23 mouse cellular contexts compared by ENCODE assay signal in the genomic region with DNA sequence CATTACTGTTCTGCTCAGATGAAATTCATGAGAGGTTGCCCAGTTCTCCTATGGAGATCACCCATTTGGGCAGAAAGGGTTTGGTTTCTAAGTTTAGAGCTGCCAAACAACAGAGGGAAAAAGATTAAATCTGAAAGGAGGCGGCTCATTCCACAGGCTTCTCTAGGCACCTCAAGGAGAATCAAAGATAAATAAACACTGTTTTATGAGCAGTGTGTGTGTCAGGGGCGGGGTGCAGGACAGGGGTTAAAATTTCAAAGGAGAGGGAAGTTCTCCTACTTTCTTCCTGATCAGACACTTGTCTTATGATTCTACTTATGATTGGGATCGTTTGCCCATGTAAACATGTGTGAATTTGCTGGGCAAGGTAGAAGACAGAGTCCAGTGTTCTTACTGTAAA.
A peak's percentile ranks its signal among the peaks of the same experiment; 100 is the strongest.
DNase-seq lines count a peak whose midpoint lies in the region; ATAC-seq and TF ChIP-seq lines count a peak whose summit lies in the region.
"Had no signal": no experiment of that assay in that cellular context is flagged by ENCODE, and none has a peak within 500 bp of the region (broad histone marks: within the 10 kb centered on the region; RNA-seq: fewer than 3 reads in every experiment).

No protein-coding gene starts in this region.

- no peak overlapping the region for H3K9ac ChIP-seq in limb, embryonic 13.5 days
- H3K9ac ChIP-seq in embryonic facial prominence, embryonic 15.5 days, result no peak overlapping the region
- no peak overlapping the region for H3K9ac ChIP-seq in intestine, postnatal 0 days (ENCODE audit: low read depth, low read length)
- no peak overlapping the region for H3K9ac ChIP-seq in stomach, embryonic 16.5 days (ENCODE audit: low read length)
- H3K9ac ChIP-seq in forebrain, postnatal 0 days, result no peak overlapping the region
- H3K9ac ChIP-seq: heart, embryonic 13.5 days; hindbrain, embryonic 15.5 days; liver, embryonic 14.5 days had no signal

- DNase-seq in limb, embryonic 10.5 days (ENCODE audit: low spot score), result no peak
- DNase-seq in forebrain, postnatal 0 days, result no peak
- DNase-seq in urinary bladder, postnatal 14 days (ENCODE audit: low spot score), result no peak
- DNase-seq: adrenal gland, postnatal 36 days; cerebellum, adult 18-20 months; cerebellum, postnatal 10 days; heart, postnatal 10 days; kidney, adult 9 months; kidney, postnatal 36 days; lung, postnatal 10 days; midbrain, embryonic 14.5 days; right cerebral cortex, postnatal 14 days had no signal

- no peak for ATAC-seq in limb, embryonic 13.5 days (ENCODE audit: low FRiP score, low read depth)
- no peak for ATAC-seq in embryonic facial prominence, embryonic 15.5 days (ENCODE audit: insufficient number of reproducible peaks, low FRiP score, low TSS enrichment, low read depth)
- peak; percentile 51; the same call in 1 of the 2 replicates for ATAC-seq in intestine, postnatal 0 days
- ATAC-seq in stomach, embryonic 16.5 days (ENCODE audit: insufficient read depth, low FRiP score), result no peak
- ATAC-seq in forebrain, postnatal 0 days, result no peak
- ATAC-seq: forebrain, embryonic 16.5 days; inflammation-experienced regulatory T-cells, adult 6 months had no signal

- no peak overlapping the region for H3K4me3 ChIP-seq in limb, embryonic 13.5 days
- no peak overlapping the region for H3K4me3 ChIP-seq in limb, embryonic 10.5 days
- no peak overlapping the region for H3K4me3 ChIP-seq in embryonic facial prominence, embryonic 15.5 days (replicated peaks)
- no peak overlapping the region for H3K4me3 ChIP-seq in intestine, postnatal 0 days (ENCODE audit: low read depth, low read length)
- no peak overlapping the region for H3K4me3 ChIP-seq in stomach, embryonic 16.5 days (replicated peaks; ENCODE audit: low read length)
- no peak overlapping the region for H3K4me3 ChIP-seq in forebrain, postnatal 0 days (ENCODE audit: low read depth, low read length)
- H3K4me3 ChIP-seq: heart, embryonic 13.5 days; hindbrain, embryonic 15.5 days; layer of hippocampus, adult 2 months; left cerebral cortex, adult 2 months had no signal

- H3K4me1 ChIP-seq in limb, embryonic 13.5 days, result peaks cover 13% of the 10 kb centered on the region
- peaks cover 8% of the 10 kb centered on the region; the same call in 1 of the 2 replicates for H3K4me1 ChIP-seq in limb, embryonic 10.5 days
- H3K4me1 ChIP-seq in embryonic facial prominence, embryonic 15.5 days, result no peaks in the 10 kb centered on the region
- H3K4me1 ChIP-seq in intestine, postnatal 0 days (replicated peaks; ENCODE audit: control insufficient read depth, insufficient read depth, low read length), result peaks cover 5% of the 10 kb centered on the region; the same call in 1 of the 2 replicates
- H3K4me1 ChIP-seq in stomach, embryonic 16.5 days (ENCODE audit: control insufficient read depth, insufficient read depth, low read length), result peaks cover 25% of the 10 kb centered on the region
- no peaks in the 10 kb centered on the region for H3K4me1 ChIP-seq in forebrain, postnatal 0 days (ENCODE audit: insufficient read depth)
- H3K4me1 ChIP-seq: heart, embryonic 13.5 days; hindbrain, embryonic 15.5 days had no signal

- H3K27ac ChIP-seq in limb, embryonic 13.5 days, result 0 out of 2 replicates have a peak overlapping the region, but pooled peaks have one; percentile 2
- H3K27ac ChIP-seq in limb, embryonic 10.5 days, result no peak overlapping the region
- H3K27ac ChIP-seq in embryonic facial prominence, embryonic 15.5 days (replicated peaks), result peak overlapping the region; percentile 22; the same call in 1 of the 2 replicates
- no peak overlapping the region for H3K27ac ChIP-seq in intestine, postnatal 0 days (ENCODE audit: low read depth, low read length)
- H3K27ac ChIP-seq in stomach, embryonic 16.5 days (ENCODE audit: low read length), result peak overlapping the region; percentile 55
- no peak overlapping the region for H3K27ac ChIP-seq in forebrain, postnatal 0 days (ENCODE audit: low read depth, low read length)
- H3K27ac ChIP-seq: heart, embryonic 13.5 days; hindbrain, embryonic 15.5 days; layer of hippocampus, adult 2 months; left cerebral cortex, adult 2 months; liver, embryonic 14.5 days had no signal

- no peaks in the 10 kb centered on the region for H3K27me3 ChIP-seq in limb, embryonic 13.5 days
- H3K27me3 ChIP-seq in limb, embryonic 10.5 days (ENCODE audit: low read depth, poor library complexity, severe bottlenecking), result no peaks in the 10 kb centered on the region
- no peaks in the 10 kb centered on the region for H3K27me3 ChIP-seq in embryonic facial prominence, embryonic 15.5 days
- no peaks in the 10 kb centered on the region for H3K27me3 ChIP-seq in intestine, postnatal 0 days (replicated peaks; ENCODE audit: control insufficient read depth, insufficient read depth, low read length)
- no peaks in the 10 kb centered on the region for H3K27me3 ChIP-seq in stomach, embryonic 16.5 days (ENCODE audit: control insufficient read depth, insufficient read depth, low read length)
- no peaks in the 10 kb centered on the region for H3K27me3 ChIP-seq in forebrain, postnatal 0 days (ENCODE audit: insufficient read depth, low read length)
- H3K27me3 ChIP-seq: heart, embryonic 13.5 days; hindbrain, embryonic 15.5 days had no signal

- H3K9me3 ChIP-seq in limb, embryonic 13.5 days, result no peaks in the 10 kb centered on the region
- no peaks in the 10 kb centered on the region for H3K9me3 ChIP-seq in limb, embryonic 10.5 days (replicated peaks)
- no peaks in the 10 kb centered on the region for H3K9me3 ChIP-seq in embryonic facial prominence, embryonic 15.5 days (replicated peaks)
- no peaks in the 10 kb centered on the region for H3K9me3 ChIP-seq in intestine, postnatal 0 days (ENCODE audit: control insufficient read depth)
- H3K9me3 ChIP-seq in stomach, embryonic 16.5 days (replicated peaks; ENCODE audit: control insufficient read depth, low read length), result no peaks in the 10 kb centered on the region
- no peaks in the 10 kb centered on the region for H3K9me3 ChIP-seq in forebrain, postnatal 0 days (ENCODE audit: low read length)
- H3K9me3 ChIP-seq: heart, embryonic 13.5 days; hindbrain, embryonic 15.5 days had no signal

- 48% methylated on average over 3 of the region's 3 CpGs for WGBS in limb, embryonic 13.5 days
- WGBS in limb, embryonic 10.5 days, result 40% methylated on average over 3 of the region's 3 CpGs
- WGBS in embryonic facial prominence, embryonic 15.5 days, result 48% methylated on average over 3 of the region's 3 CpGs
- WGBS in intestine, postnatal 0 days, result 24% methylated on average over 3 of the region's 3 CpGs
- 30% methylated on average over 3 of the region's 3 CpGs for WGBS in stomach, embryonic 16.5 days
- 78% methylated on average over 3 of the region's 3 CpGs for WGBS in forebrain, postnatal 0 days

- H3K36me3 ChIP-seq in limb, embryonic 13.5 days, result no peaks in the 10 kb centered on the region
- H3K36me3 ChIP-seq in limb, embryonic 10.5 days, result no peaks in the 10 kb centered on the region
- H3K36me3 ChIP-seq in embryonic facial prominence, embryonic 15.5 days, result no peaks in the 10 kb centered on the region
- H3K36me3 ChIP-seq in intestine, postnatal 0 days (ENCODE audit: control insufficient read depth, insufficient read depth), result no peaks in the 10 kb centered on the region
- no peaks in the 10 kb centered on the region for H3K36me3 ChIP-seq in stomach, embryonic 16.5 days (ENCODE audit: control insufficient read depth, insufficient read depth, low read length)
- no peaks in the 10 kb centered on the region for H3K36me3 ChIP-seq in forebrain, postnatal 0 days (ENCODE audit: insufficient read depth)
- H3K36me3 ChIP-seq: heart, embryonic 13.5 days; hindbrain, embryonic 15.5 days had no signal

- TF ChIP-seq CTCF in intestine, postnatal 0 days (IDR thresholded peaks at IDR 0.05; ENCODE audit: low read depth), result no peak
- no peak for TF ChIP-seq CTCF in forebrain, postnatal 0 days (IDR thresholded peaks at IDR 0.05; ENCODE audit: low read depth)

- no peak overlapping the region for H3K4me2 ChIP-seq in limb, embryonic 13.5 days (replicated peaks)
- H3K4me2 ChIP-seq in embryonic facial prominence, embryonic 15.5 days (replicated peaks), result no peak overlapping the region
- H3K4me2 ChIP-seq in intestine, postnatal 0 days (replicated peaks; ENCODE audit: low read depth), result no peak overlapping the region
- no peak overlapping the region for H3K4me2 ChIP-seq in stomach, embryonic 16.5 days (ENCODE audit: low read depth, low read length)
- no peak overlapping the region for H3K4me2 ChIP-seq in forebrain, postnatal 0 days (ENCODE audit: low read depth)
- H3K4me2 ChIP-seq: heart, embryonic 13.5 days; hindbrain, embryonic 15.5 days had no signal

Comparison
In these comparisons a context has a peak if more than half of its experiments do, and no peak if none do; other contexts are left out.
1. H3K27ac ChIP-seq: peak in limb, embryonic 13.5 days (single experiment), embryonic facial prominence, embryonic 15.5 days (single experiment) and stomach, embryonic 16.5 days (single experiment); none in limb, embryonic 10.5 days (single experiment), intestine, postnatal 0 days (single experiment) and forebrain, postnatal 0 days (single experiment).